Mouse (Mus musculus): ENCODE measurements around the gene Cflar.
"Not testable (repeated sequence)": the region's sequence is repeated elsewhere in the genome, so short reads cannot be mapped to it uniquely, and the experiment has no call there.

Cflar gene

DNA sequence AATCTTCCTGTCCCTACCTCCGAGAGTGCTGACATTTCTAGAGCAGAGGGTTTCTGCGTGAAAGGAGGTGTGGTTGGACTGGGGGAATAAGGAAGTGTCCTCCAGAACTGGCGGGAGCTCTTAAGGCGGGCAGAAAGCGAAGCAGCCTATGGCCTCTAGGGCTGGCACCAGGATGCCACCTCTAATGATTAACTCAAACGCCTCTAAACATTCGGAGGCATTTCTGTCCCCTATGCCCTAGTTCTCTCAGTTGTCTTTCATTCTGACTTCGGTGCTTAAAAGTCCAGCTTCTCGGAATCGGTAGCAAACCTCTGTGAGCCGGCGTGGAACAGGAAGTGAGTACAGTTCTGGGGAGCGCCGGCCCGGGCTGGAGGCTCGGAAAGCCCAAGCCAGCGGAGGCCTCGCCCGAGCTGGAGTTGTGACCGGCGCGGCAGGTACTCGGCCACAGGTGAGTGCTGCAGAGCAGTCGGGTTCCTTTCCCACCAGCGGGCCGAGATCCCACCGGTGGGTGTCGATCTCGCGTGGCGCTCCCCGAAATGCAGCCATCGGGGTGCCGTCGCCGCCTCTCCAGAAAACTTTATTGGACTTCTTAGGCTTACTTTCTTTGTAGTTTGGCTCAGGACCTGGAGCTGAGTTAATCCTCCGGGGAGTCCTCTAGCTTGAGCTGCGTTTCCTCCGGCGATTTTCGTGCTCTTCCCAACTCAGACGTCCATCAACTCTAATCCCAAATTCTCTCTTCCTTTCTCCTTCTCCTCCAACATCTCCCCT is 84.2 kb downstream of the Cflar start, which contains the start of gene Casp8:
Casp8 (plus strand) TSS at position 84 of the 768 bp plus-strand sequence.
- POLR2A ChIA-PET: interaction anchor here in 3 of 4 experiments (0.6 to 1.5 kb wide), 13 partner anchors 10 to 1334 kb away, joined by 3 to 5 read pairs (median 3); partner anchors contain the start of genes Clk1 (in 1 of the 3), Orc2 (in 1 of the 3), Stradb (in 1 of the 3) and Trak2 (in 1 of the 3)
- CTCF ChIA-PET: interaction anchor here (0.5 to 1.5 kb wide), 7 partner anchors 48 to 692 kb away, joined by 3 to 5 read pairs (median 3); no protein-coding TSS in a partner anchor

DNA sequence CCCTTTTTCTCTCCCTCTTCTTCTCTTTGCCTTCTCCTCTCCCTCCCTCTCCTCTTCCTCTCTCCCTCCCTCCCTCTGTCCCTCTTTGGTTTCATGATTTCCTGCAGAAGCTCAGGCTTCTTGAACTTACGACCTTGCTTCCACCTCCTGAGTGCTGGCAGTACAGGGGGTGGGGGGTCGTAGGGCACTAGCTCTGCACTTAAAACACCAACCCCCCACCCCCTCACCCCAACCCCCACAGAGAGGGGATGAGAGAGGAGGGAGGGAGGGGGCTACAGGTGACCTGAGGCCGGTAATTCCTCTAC is 84.7 kb downstream of the Cflar start:
- POLR2A ChIA-PET: interaction anchor here in 2 of 4 experiments (0.6 to 1.5 kb wide), 7 partner anchors 10 to 1333 kb away, joined by 3 to 4 read pairs (median 3); partner anchors contain the start of gene Orc2 (in 1 of the 2)
- CTCF ChIA-PET: interaction anchor here in 2 of 4 experiments (0.6 to 1.5 kb wide), 6 partner anchors 49 to 1277 kb away, joined by 3 to 5 read pairs (median 3); no protein-coding TSS in a partner anchor

DNA sequence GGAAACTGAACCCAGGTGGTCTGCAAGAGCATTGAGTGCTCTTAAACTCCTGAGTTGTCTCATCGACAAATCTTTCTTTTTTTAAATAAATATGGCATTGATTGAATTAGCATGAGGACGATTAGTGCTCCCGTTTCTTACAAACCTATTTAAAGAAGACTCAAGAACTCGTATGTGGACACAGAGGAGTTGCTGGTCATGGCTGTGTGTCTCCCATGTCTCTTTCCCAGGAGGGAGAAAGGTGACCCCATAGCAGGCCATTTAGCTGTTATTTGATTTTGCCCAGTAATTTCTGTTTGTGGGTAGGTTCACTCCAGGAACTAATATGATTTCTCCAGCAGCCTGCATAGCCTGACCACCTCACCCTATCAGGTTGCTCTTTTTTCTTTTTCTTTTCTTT is 85.5 kb downstream of the Cflar start:
- ChIA-PET CTCF (no interaction called here), POLR2A (no interaction called here)

DNA sequence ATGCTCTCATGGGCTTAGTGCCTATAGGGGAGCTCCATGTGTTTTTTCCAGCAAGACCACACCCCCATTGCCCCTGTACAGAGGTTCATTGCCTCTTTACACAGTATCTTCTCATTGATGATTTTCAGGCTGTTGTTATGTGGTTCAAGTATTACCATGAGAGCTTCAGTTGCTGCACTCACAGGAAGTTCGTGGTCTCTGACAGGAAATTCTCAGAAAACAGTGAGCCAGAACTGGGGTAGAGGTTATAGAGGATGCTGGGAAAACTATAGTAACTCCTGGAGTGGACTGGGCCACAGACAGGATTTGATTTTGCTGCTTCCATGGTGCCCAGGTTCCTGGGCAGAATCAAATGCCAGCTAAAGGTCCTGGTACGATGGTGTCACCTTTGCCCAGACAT is 86.1 kb downstream of the Cflar start:
- ChIA-PET CTCF (no interaction called here), POLR2A (no interaction called here)

DNA sequence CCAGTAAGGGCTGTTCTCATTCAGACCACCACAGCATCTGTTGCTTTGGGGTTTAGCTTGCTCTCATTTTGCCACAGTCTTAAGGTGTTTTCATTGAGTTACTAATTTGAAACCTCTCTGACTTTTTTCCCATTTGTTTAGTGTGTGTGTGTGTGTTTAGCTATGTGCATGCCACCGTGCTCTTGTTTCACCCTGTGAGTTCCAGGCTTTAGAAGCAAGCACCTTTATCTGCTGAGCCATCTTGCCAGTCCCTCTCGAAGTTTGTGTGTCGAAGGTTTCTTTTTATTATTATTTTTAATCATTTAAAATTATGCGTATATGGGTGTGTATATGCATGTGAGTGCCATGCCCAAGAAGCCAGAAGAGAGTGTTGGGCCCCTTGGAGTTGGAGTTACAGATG is 87.6 kb downstream of the Cflar start:
- POLR2A ChIA-PET: no interaction called here
- CTCF ChIA-PET: no interaction called here

DNA sequence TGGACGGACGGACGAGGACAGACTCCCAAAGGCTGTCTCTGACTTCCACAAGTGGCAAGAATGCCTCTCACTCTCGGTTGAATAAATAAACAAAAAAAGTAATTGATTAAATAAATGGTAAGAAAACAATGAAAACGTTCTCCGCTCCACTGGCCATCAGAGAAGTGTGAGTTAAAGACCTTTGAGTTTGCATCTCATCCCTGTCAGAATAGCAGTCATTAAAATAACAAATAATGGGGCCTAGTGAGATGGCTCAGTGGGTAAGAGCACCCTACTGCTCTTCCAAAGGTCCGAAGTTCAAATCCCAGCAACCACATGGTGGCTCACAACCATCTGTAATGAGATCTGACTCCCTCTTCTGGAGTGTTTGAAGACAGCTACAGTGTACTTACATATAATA is 89.3 kb downstream of the Cflar start:
- CTCF ChIA-PET, POLR2A ChIA-PET: not testable (repeated sequence)

DNA sequence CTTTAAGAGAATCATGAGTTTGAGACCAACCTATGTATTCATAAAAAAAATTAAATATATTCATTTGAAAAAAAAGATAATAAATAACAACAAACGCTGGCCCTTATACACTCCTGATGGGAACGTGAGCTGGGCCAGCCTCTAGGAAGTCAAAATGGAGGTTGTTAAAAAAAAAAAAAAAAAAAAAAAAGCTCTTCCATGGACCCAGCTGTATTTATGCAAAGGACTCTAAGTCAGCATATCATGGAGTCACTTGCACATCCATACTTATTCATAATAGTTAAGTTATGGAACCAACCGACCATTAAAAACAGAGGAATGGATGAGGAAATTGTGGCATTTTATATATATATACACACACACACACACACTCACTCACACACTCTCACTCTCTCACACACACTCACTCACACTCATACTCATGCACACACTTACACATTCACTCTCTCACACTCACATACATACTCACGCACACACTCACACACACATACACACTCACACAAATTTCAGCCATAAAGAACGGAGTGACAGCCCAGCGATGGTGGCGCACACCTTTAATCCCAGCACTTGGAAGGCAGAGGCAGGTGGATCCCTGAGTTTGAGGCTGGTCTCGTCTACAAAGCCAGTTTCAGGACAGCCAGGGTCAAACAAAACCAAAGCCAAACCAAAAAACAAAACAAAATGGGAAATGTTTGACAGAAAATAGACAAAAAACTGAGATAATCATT is 90.4 kb downstream of the Cflar start:
- ChIA-PET CTCF (interaction anchor here in 1 of 4 experiments (0.6 kb wide), 1 partner anchor 17 kb away, joined by 6 read pairs; no protein-coding TSS in a partner anchor), POLR2A (interaction anchor here in 2 of 4 experiments (0.7 to 1.4 kb wide), 2 partner anchors 171 to 467 kb away, joined by 4 to 5 read pairs; partner anchors contain the start of genes Stradb (in 1 of the 2) and Trak2 (in 1 of the 2))

DNA sequence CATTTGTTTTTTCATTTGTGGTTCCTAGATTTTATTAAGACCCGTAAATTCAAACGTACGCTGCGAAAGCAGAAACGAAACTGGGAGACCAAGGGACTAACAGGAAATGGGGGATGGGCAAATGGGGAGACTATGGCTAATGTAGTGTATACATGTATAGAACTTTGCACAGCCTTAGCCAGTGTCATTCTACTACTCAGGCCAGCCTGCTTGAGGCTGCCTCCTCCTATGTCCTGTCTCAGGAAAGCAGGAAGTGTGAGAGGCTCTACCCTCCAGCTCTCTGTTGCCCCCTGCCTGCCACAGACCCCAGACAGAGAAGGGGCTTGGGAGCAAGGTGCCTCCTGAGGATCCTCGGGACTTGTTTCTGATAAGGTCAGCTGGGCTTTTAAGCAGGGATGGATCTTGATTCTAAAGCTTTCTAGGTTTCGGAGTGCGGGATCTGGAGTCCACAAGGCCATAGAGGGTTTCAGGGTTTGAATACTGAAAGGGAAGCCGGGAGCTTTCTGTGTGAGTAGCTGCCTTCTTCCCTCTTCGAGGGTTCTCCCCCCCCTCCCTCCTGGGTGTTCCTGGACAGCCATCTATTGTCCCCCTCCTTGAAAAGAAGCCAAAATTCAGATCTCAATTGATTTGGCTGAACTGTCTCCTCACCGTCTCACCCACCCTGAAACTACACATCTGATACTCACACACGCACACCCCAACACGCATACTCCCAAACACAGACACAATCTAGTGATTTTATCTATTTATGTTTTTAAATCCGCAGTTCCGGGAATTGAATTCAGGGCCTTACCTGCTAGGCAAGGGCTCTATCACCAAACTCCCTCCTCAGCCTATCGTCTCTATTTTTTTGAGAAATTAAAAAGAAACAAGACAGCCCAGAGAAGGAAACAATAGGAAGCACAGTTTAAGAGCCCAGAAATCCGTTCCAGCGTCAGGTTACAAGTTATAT is 91.3 kb downstream of the Cflar start:
- POLR2A ChIA-PET: interaction anchor here in 2 of 4 experiments (1.0 to 1.4 kb wide), 2 partner anchors 170 to 435 kb away, joined by 3 to 4 read pairs; partner anchors contain the start of genes Als2 (in 1 of the 2), Stradb (in 1 of the 2) and Trak2 (in 1 of the 2)

DNA sequence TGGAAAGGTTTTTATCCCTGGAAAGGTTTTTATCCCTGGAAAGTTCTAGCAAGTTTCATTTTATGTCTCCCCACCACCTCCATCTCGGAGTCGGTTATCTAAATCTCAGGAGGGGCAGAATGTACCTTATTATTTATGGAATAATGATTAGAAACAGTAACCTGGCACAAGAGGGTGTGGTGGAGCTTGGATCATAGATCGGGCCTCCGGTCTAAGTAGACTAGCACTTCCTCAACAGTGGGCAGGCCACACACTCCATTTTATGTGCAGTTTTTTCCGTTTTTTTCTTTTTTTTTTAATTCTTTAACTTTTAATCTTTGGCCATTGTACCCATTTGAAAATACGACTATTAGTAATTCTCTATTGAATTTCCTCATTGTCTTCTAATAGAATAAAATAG is 92.2 kb downstream of the Cflar start:
- CTCF ChIA-PET: no interaction called here
- POLR2A ChIA-PET: interaction anchor here in 1 of 4 experiments (1.0 kb wide), 1 partner anchor 434 kb away, joined by 3 read pairs; the partner anchor contains the start of gene Als2

More for the DNA sequence above, 91.3 kb downstream of the Cflar start:
- CTCF ChIA-PET: interaction anchor here in 1 of 4 experiments (0.7 to 0.8 kb wide), 3 partner anchors 20 to 341 kb away, joined by 3 read pairs; no protein-coding TSS in a partner anchor

DNA sequence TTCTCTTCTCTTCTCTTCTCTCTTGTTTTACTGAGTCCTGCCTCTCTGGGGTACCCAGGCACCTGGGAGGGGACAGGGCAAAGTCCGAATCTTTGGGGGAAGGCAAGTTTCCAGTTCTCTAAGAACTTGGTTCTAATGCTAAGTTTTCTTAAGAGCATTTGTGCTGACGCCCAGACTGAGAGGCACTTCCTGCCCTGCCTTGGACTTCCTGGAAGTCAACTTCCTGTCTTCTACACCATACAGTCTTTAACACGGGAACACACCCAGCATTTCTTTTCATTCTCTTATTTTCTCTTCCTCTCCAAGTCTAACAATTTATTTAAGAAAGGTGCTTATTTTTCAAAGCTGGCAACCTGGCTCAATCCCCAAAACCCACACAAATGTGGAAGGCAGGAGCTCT is 95.3 kb downstream of the Cflar start:
- POLR2A ChIA-PET: interaction anchor here in 1 of 4 experiments (1.5 kb wide), 1 partner anchor 11 kb away, joined by 4 read pairs; no protein-coding TSS in a partner anchor
- CTCF ChIA-PET: no interaction called here
